Mouse (Mus musculus): ENCODE results near the gene Vmn1r40. TPM values are rescaled to one million over a fixed set of nuclear protein-coding genes. Genes with fewer than 3 reads are reported as not detected.

The Vmn1r40 gene
- polyA plus RNA-seq, 1 experiment from 2014 or later, result not detected

DNA sequence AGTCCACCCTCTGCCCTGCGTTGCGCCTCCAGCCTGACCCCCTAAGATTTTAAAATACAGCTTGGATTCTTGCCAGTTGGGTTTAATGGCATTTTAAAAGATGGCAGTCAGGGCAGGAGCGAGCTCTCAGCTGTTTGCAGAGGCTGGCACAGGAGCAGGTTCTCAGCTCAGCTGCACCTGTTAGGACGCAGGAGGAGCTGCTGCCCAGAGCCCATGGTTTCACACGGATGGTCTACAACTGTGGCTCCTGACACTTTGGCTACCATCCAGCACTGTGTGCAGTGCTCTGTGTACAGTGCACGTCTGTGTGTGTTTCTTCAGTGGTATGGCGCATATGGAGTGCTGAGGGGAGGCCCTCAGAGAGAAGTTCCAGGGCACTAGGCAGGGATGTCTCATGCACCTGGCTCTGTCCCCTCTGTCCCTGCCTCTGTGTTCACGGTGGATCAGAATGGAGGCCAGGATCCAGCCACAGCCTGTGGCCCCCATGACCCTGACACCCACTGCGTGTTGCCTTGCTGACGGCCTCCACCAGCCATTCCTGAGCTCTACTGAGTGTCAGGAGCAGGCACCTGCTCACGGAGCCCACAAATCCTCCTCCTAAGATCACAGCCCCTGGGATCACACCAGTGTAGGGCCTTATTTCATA, 34.1 kb upstream of the Vmn1r40 start:
- WGBS, result 78% methylated on average over 11 of the region's 11 CpGs
- no peaks in the 10 kb centered on the region for H3K4me1 ChIP-seq (replicated peaks; ENCODE audit: control insufficient read depth, insufficient read depth)
- no peak overlapping the region for H3K4me2 ChIP-seq (replicated peaks; ENCODE audit: low read depth)
- no peaks in the 10 kb centered on the region for H3K27me3 ChIP-seq (ENCODE audit: control insufficient read depth, insufficient read depth, low read length)
- no peak overlapping the region for H3K9ac ChIP-seq (ENCODE audit: low read length)
- ATAC-seq (ENCODE audit: low FRiP score, low TSS enrichment) (0 out of 2 replicates have a peak, but pooled peaks have one; percentile 38), DNase-seq (ENCODE audit: low spot score) (no peak)
- TF ChIP-seq EP300 (optimal IDR thresholded peaks at IDR 0.05), result no peak
- no peak for TF ChIP-seq CTCF (IDR thresholded peaks at IDR 0.05; ENCODE audit: low read depth)
- H3K36me3 ChIP-seq (ENCODE audit: control insufficient read depth, insufficient read depth, low read length), result no peaks in the 10 kb centered on the region; the same call in 1 of the 2 replicates
- no peaks in the 10 kb centered on the region for H3K9me3 ChIP-seq (ENCODE audit: control insufficient read depth, low read length)
- H3K27ac ChIP-seq (replicated peaks), result no peak overlapping the region
- no peak overlapping the region for H3K4me3 ChIP-seq (ENCODE audit: low read depth, low read length)

DNA sequence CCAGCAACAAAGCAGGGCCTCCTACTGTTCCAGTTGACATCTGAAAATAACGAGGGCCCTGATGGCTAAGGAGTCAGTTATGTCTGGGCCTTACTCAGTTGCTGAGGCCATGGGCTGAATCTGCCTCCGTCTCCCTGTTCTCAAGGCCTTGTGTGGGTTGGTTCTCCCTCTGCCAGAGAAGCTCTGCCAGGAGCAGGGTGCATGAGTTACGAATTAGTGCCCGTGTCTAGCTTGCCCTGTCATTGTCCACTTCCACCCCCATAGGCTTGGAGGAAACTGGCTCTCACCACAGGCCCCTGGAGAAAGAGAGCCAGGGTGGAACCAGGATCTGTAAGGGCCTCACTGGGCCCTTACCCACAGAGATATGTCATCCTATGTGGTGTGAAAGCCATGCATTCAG, 28.8 kb upstream of the Vmn1r40 start:
- no peak overlapping the region for H3K4me2 ChIP-seq (replicated peaks; ENCODE audit: low read depth)
- TF ChIP-seq CTCF (IDR thresholded peaks at IDR 0.05; ENCODE audit: low read depth), result no peak
- TF ChIP-seq EP300 (optimal IDR thresholded peaks at IDR 0.05), result no peak
- H3K4me3 ChIP-seq (ENCODE audit: low read depth, low read length), result no peak overlapping the region
- DNase-seq (ENCODE audit: low spot score), result no peak
- H3K27ac ChIP-seq (replicated peaks), result no peak overlapping the region
- no peaks in the 10 kb centered on the region for H3K36me3 ChIP-seq (ENCODE audit: control insufficient read depth, insufficient read depth, low read length)
- no peaks in the 10 kb centered on the region for H3K27me3 ChIP-seq (ENCODE audit: control insufficient read depth, insufficient read depth, low read length)
- no peak overlapping the region for H3K9ac ChIP-seq (ENCODE audit: low read length)
- no peak for ATAC-seq (ENCODE audit: low FRiP score, low TSS enrichment)
- 82% methylated on average over 4 of the region's 4 CpGs for WGBS
- no peaks in the 10 kb centered on the region for H3K4me1 ChIP-seq (replicated peaks; ENCODE audit: control insufficient read depth, insufficient read depth)
- no peaks in the 10 kb centered on the region for H3K9me3 ChIP-seq (ENCODE audit: control insufficient read depth, low read length)

DNA sequence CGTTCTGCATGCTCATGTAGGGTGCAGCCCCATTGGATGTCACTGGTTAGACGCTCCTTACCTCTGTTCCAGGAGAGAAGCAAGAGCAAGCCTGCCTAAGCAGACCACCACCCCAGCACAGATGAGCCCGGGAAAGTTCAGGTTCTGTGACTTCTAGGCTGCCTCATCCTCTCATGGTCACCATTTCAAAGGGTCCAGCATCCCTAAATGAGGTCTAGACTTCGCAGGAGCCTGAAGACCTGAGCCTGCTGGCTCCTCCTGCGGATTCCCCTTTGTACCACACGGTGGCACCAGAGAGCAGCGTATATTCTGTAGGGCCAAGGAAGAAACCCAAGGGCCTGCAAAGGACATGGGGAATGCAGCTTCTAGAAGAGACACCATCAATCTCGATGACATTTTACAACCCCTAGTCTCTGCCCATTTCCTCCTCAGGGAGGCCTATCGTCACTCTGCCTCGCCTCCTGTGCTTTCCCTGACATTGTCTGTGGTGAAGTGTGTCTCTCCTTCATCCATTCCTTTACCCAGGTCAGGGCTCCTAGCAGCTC, 28.0 kb upstream of the Vmn1r40 start:
- Histone ChIP-seq H3K4me2 (replicated peaks; ENCODE audit: low read depth) (no peak overlapping the region), H3K9me3 (ENCODE audit: control insufficient read depth, low read length) (no peaks in the 10 kb centered on the region), H3K36me3 (ENCODE audit: control insufficient read depth, insufficient read depth, low read length) (no peaks in the 10 kb centered on the region), H3K4me1 (replicated peaks; ENCODE audit: control insufficient read depth, insufficient read depth) (no peaks in the 10 kb centered on the region), H3K4me3 (ENCODE audit: low read depth, low read length) (no peak overlapping the region), H3K9ac (ENCODE audit: low read length) (no peak overlapping the region), H3K27me3 (ENCODE audit: control insufficient read depth, insufficient read depth, low read length) (no peaks in the 10 kb centered on the region), H3K27ac (replicated peaks) (no peak overlapping the region)
- TF ChIP-seq EP300 (optimal IDR thresholded peaks at IDR 0.05) (no peak), CTCF (IDR thresholded peaks at IDR 0.05; ENCODE audit: low read depth) (peak; percentile 96)
- ATAC-seq (ENCODE audit: low FRiP score, low TSS enrichment) (peak; percentile 70), DNase-seq (ENCODE audit: low spot score) (peak; percentile 69)
- WGBS, result 15% methylated on average over 10 of the region's 10 CpGs

DNA sequence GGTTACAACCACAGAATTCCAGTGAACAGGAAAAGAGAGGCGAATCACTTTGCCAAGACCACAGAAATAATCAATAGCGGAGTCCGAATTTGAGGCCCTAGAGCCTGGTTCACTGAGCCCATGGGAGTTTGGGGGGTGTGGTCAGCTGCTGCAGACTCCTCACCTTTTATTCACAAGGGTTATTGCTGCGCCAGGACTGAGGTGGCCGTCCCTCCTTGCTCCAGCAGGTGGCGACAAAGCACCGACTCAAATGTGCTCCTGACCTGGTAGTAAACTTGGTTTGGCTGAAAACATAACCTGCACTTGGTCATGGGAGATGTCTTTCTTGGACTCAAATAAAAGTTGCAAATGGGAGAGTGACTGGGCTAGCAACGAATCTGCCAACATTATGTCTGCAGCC, 27.2 kb upstream of the Vmn1r40 start:
- whole genome bisulfite sequencing, result 9% methylated on average over 8 of the region's 8 CpGs
- H3K9ac ChIP-seq (ENCODE audit: low read length), result no peak overlapping the region
- TF ChIP-seq EP300 (optimal IDR thresholded peaks at IDR 0.05) (no peak), CTCF (IDR thresholded peaks at IDR 0.05; ENCODE audit: low read depth) (peak; percentile 95)
- H3K36me3 ChIP-seq (ENCODE audit: control insufficient read depth, insufficient read depth, low read length), result no peaks in the 10 kb centered on the region
- no peak overlapping the region for H3K27ac ChIP-seq (replicated peaks)
- H3K27me3 ChIP-seq (ENCODE audit: control insufficient read depth, insufficient read depth, low read length), result no peaks in the 10 kb centered on the region
- H3K4me1 ChIP-seq (replicated peaks; ENCODE audit: control insufficient read depth, insufficient read depth), result no peaks in the 10 kb centered on the region
- DNase-seq (ENCODE audit: low spot score) (peak; percentile 88), ATAC-seq (ENCODE audit: low FRiP score, low TSS enrichment) (peak; percentile 81; the same call in 1 of the 2 replicates)
- no peak overlapping the region for H3K4me2 ChIP-seq (replicated peaks; ENCODE audit: low read depth)
- H3K9me3 ChIP-seq (ENCODE audit: control insufficient read depth, low read length), result no peaks in the 10 kb centered on the region
- H3K4me3 ChIP-seq (ENCODE audit: low read depth, low read length), result no peak overlapping the region

DNA sequence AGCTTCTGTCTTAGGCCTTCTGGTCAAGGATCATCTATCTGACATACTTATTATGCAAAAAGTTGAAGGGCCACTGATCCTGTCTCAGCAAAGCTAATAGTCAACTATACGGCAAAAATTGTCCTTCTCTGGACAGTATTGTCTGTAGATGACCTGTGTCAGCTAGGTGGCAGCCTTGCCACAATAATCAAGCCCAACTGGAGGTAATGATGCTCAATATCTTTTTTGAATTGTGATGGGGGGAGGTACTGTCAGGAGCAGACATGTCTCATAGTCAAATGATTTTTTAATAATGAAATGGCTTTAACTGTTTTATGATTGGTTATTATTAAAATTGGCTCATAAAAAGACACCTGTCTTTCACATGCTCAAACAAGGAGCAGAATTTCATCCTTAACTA, 23.1 kb upstream of the Vmn1r40 start:
- no peaks in the 10 kb centered on the region for H3K4me1 ChIP-seq (replicated peaks; ENCODE audit: control insufficient read depth, insufficient read depth)
- no peak overlapping the region for H3K27ac ChIP-seq (replicated peaks)
- no peaks in the 10 kb centered on the region for H3K9me3 ChIP-seq (ENCODE audit: control insufficient read depth, low read length)
- 45% methylated on average over 1 of the region's 1 CpGs for WGBS
- no peaks in the 10 kb centered on the region for H3K36me3 ChIP-seq (ENCODE audit: control insufficient read depth, insufficient read depth, low read length)
- DNase-seq (ENCODE audit: low spot score) (peak; percentile 27), ATAC-seq (ENCODE audit: low FRiP score, low TSS enrichment) (no peak)
- H3K27me3 ChIP-seq (ENCODE audit: control insufficient read depth, insufficient read depth, low read length), result no peaks in the 10 kb centered on the region
- no peak overlapping the region for H3K9ac ChIP-seq (ENCODE audit: low read length)
- H3K4me3 ChIP-seq (ENCODE audit: low read depth, low read length), result no peak overlapping the region
- no peak overlapping the region for H3K4me2 ChIP-seq (replicated peaks; ENCODE audit: low read depth)
- TF ChIP-seq EP300 (optimal IDR thresholded peaks at IDR 0.05) (no peak), CTCF (IDR thresholded peaks at IDR 0.05; ENCODE audit: low read depth) (peak; percentile 68)

DNA sequence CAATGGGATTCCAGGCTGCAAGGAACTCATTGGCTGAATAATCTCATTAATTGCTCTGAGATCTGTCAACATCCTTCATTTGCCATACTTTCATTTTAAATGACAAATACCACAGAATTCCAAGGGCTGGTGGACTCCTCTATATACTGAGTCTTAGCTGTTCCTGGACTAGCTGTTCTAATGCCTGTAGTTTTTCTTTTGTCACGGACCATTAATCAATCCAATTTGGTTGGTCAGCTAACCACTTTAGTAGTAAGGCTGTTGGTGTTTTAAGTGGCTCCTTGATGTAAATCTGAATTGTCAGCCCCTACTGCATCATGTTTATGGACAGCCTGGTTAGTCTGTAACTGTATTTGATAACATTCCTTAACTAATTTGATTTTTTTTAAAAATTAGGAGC, 20.2 kb upstream of the Vmn1r40 start:
- H3K27me3 ChIP-seq (ENCODE audit: control insufficient read depth, insufficient read depth, low read length), result no peaks in the 10 kb centered on the region
- WGBS, result 84% methylated on average over 1 of the region's 1 CpGs
- H3K9me3 ChIP-seq (ENCODE audit: control insufficient read depth, low read length), result no peaks in the 10 kb centered on the region
- no peaks in the 10 kb centered on the region for H3K36me3 ChIP-seq (ENCODE audit: control insufficient read depth, insufficient read depth, low read length)
- H3K27ac ChIP-seq (replicated peaks), result no peak overlapping the region
- H3K4me2 ChIP-seq (replicated peaks; ENCODE audit: low read depth), result no peak overlapping the region
- no peaks in the 10 kb centered on the region for H3K4me1 ChIP-seq (replicated peaks; ENCODE audit: control insufficient read depth, insufficient read depth)
- DNase-seq (ENCODE audit: low spot score) (no peak), ATAC-seq (ENCODE audit: low FRiP score, low TSS enrichment) (no peak)
- H3K4me3 ChIP-seq (ENCODE audit: low read depth, low read length), result no peak overlapping the region
- TF ChIP-seq CTCF (IDR thresholded peaks at IDR 0.05; ENCODE audit: low read depth), result no peak
- no peak for TF ChIP-seq EP300 (optimal IDR thresholded peaks at IDR 0.05)
- no peak overlapping the region for H3K9ac ChIP-seq (ENCODE audit: low read length)
